Mouse (Mus musculus) hindbrain, embryonic 15.5 days (tissue): Measurements from ENCODE around the gene Lamb2. TPM values are rescaled to one million over a fixed set of nuclear protein-coding genes. Genes with fewer than 3 reads are reported as not detected.
A peak's percentile ranks its signal among the peaks of the same experiment; 100 is the strongest.

Source experiments
- ATAC-seq: fragments of 200-750 bp; cut with Nextera tagmentation; 2 replicates; pipeline ENCODE4 v1.8.0; 2017; ENCODE audit warnings: low read depth, moderate number of reproducible peaks, moderate TSS enrichment; ENCODE audit not compliant: low FRiP score
- H3K27ac ChIP-seq: fragments of 300-500 bp; sonication (generic); replicated peaks from 2 replicates; pipeline ENCODE4 v1.5.1; 2015; ENCODE audit warnings: mild to moderate bottlenecking, inconsistent platforms
- H3K27me3 ChIP-seq: fragments of 300-500 bp; sonication (generic); 2 replicates; pipeline ENCODE4 v1.6.1; 2015; ENCODE audit warnings: control low read depth, inconsistent platforms
- H3K36me3 ChIP-seq: fragments of 300-500 bp; sonication (generic); 2 replicates; pipeline ENCODE4 v1.6.1; 2015; ENCODE audit warnings: control low read depth, inconsistent platforms
- H3K4me1 ChIP-seq: fragments of 300-500 bp; sonication (generic); replicated peaks from 2 replicates; pipeline ENCODE4 v1.6.1; 2015; ENCODE audit warnings: control low read depth, inconsistent platforms
- H3K4me2 ChIP-seq: fragments of 300-500 bp; sonication (generic); 2 replicates; pipeline ENCODE4 v1.6.1; 2015; ENCODE audit warnings: moderate library complexity, mild to moderate bottlenecking, inconsistent platforms
- H3K4me3 ChIP-seq: fragments of 300-500 bp; sonication (generic); 2 replicates; pipeline ENCODE4 v1.5.1; 2015; ENCODE audit warnings: mild to moderate bottlenecking, inconsistent platforms
- H3K9ac ChIP-seq: fragments of 300-500 bp; sonication (generic); 2 replicates; pipeline ENCODE4 v1.6.1; 2015; ENCODE audit warnings: inconsistent platforms
- H3K9me3 ChIP-seq: fragments of 300-500 bp; sonication (generic); 2 replicates; pipeline ENCODE4 v1.6.1; 2016; ENCODE audit warnings: control low read depth, inconsistent platforms
- WGBS: fragments of 180-500 bp; shearing (Covaris S2); methylation state at CpG from one replicate; pipeline ENCODE4 v1.1.7; 2015; 5-methylcytosine and 5-hydroxymethylcytosine counted together
- polyA plus RNA-seq: library from polyadenylated mRNA; unstranded; fragments of >200 nt; fragmentation: Nextera tagmentation; extraction: Ambion mirVana; gene quantifications from 2 replicates; pipeline ENCODE4 v1.2.1, GENCODE M21; 2015

Gene Lamb2
- polyA plus RNA-seq, 1 experiment from 2014 or later = 24.1 TPM

DNA sequence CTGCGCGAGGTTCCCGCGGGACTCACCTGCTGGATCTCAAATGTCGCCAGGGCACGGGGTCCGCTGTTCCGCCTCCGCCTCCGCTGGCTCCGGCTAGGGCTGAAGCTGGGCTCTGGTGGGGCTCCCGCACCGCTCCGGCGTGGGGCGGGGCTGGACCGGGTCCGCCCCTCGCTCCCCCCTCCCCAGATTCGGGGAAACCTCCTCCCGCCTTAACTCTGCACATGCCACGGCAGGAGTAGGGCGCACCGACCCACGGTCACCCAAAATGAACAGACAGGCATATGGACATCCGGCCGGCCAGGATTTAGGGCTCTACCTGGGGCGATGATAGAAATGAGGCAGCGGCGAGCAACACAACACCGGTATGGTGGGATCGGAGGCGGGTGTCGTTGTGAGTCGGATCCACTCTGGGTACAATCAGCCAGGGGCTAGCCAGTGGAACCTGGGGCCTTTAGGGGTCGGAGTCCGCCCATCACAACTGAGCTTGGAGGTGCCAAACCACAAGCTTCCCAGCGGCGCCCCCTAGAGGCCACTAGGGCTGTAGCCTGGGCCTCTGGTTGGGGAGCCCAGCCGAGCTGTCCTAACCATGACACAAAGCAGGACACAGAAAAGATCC, 27.1 kb upstream of the Lamb2 start:
- Histone ChIP-seq H3K4me1 (peaks cover 46% of the 10 kb centered on the region), H3K4me3 (peak overlapping the region; percentile 72), H3K36me3 (peaks cover 11% of the 10 kb centered on the region), H3K9ac (peak overlapping the region; percentile 75), H3K27ac (peak overlapping the region; percentile 84), H3K4me2 (peak overlapping the region; percentile 82), H3K27me3 (no peaks in the 10 kb centered on the region), H3K9me3 (no peaks in the 10 kb centered on the region)
- WGBS = under 1% methylated on average over 40 of the region's 40 CpGs
- peak; percentile 92 for ATAC-seq

DNA sequence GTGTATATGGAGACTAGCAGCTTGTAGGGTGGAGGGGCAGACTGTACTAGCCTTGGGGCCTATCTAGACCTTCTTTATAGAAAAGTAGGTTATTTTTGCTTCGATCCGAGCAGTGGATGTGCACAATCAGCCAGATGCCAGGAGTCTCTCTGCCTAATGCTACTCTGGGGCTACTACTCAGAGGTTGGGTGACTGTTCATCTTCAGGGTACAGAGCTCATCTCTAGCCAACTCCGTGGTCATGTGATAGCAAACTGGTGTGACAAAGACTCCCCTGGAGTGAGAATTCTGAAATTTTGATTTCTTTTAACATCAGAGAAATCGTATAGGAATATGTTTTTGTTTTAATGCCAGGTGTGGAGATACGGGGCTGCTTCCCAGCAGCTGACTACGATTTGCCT, 26.6 kb upstream of the Lamb2 start:
- Histone ChIP-seq H3K27me3 (no peaks in the 10 kb centered on the region), H3K9me3 (no peaks in the 10 kb centered on the region), H3K4me1 (peaks cover 46% of the 10 kb centered on the region), H3K36me3 (peaks cover 10% of the 10 kb centered on the region), H3K27ac (peak overlapping the region; percentile 84), H3K9ac (peak overlapping the region; percentile 75), H3K4me2 (peak overlapping the region; percentile 82), H3K4me3 (peak overlapping the region; percentile 72)
- ATAC-seq = peak; percentile 35
- 46% methylated on average over 6 of the region's 6 CpGs for WGBS

DNA sequence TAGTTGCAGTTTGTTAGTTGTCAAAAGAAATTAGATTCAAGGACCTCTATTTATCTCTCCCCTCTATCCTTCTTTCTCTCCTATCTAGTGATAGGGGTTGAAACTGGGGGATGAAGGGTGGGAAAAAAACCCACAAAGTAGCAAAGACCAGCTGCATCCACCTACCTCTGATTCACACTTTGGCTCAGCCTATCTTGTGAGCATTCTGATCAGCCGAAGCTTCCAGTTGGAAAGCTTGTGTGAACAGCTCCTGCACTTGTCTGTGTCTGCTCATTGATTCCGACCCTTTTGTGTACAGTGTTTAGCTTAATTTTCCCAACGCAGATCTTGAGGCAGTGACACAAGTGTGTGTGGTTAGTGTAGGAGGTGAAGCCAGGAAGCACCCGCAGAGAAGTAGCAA, 26.1 kb upstream of the Lamb2 start:
- WGBS = 80% methylated on average over 4 of the region's 4 CpGs
- peak overlapping the region; percentile 72 for H3K4me3 ChIP-seq
- peaks cover 4% of the 10 kb centered on the region for H3K36me3 ChIP-seq
- H3K4me1 ChIP-seq = peaks cover 46% of the 10 kb centered on the region
- no peaks in the 10 kb centered on the region for H3K27me3 ChIP-seq
- no peaks in the 10 kb centered on the region for H3K9me3 ChIP-seq
- H3K27ac ChIP-seq = peak overlapping the region; percentile 84
- peak overlapping the region; percentile 82 for H3K4me2 ChIP-seq
- H3K9ac ChIP-seq = peak overlapping the region; percentile 75; the same call in 1 of the 2 replicates
- no peak for ATAC-seq

GRCm38 (mm10) chr9:108454429-108454828, 25.1 kb upstream of the Lamb2 start:
- Histone ChIP-seq H3K4me3 (no peak overlapping the region), H3K4me1 (peaks cover 40% of the 10 kb centered on the region), H3K9me3 (no peaks in the 10 kb centered on the region), H3K27ac (no peak overlapping the region), H3K36me3 (no peaks in the 10 kb centered on the region), H3K4me2 (no peak overlapping the region), H3K9ac (no peak overlapping the region), H3K27me3 (no peaks in the 10 kb centered on the region)
- ATAC-seq = no peak
- WGBS = 92% methylated on average over 6 of the region's 6 CpGs

DNA sequence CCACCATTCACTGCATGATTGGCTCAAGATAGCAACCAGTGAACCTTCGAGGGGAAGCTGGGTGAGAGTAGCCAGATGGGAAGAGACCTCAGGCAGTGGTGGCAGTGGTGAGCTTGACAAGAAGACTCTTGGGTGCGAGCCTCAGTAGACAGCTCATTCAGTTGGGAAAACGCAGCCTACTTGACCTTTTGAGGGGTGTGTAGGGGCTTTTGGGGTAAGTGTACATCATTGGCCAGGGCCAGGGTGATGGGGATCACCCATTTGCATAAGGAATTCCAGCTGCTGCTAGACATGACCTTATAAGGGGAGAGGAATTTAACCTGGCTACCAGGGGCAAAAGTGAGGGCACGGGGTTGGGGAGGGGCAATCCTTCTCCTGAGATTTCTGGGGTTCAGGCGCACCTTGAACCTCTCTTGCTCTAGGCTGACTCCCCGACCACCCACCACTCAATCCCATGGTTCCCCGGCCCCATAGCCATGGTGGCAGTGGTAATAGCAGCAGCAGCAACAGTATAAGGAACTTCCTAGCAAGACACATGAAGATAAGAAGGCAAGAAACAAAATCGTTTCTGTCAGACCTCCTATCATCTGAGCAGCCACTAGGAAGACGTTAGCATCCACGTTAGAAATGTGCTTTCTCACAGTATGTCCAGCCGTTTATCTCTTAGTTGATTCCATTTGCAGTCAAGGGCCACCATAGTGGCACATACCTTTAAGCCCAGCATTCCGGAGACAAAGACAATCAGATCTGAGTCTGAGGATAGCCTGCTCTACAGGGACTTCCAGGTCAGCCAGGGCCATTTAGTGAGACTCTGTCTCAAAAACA, 23.6 kb upstream of the Lamb2 start:
- Histone ChIP-seq H3K36me3 (no peaks in the 10 kb centered on the region), H3K4me2 (no peak overlapping the region), H3K27me3 (no peaks in the 10 kb centered on the region), H3K27ac (no peak overlapping the region), H3K9ac (no peak overlapping the region), H3K4me1 (peaks cover 30% of the 10 kb centered on the region), H3K4me3 (no peak overlapping the region), H3K9me3 (no peaks in the 10 kb centered on the region)
- WGBS = 85% methylated on average over 12 of the region's 12 CpGs
- no peak for ATAC-seq

DNA sequence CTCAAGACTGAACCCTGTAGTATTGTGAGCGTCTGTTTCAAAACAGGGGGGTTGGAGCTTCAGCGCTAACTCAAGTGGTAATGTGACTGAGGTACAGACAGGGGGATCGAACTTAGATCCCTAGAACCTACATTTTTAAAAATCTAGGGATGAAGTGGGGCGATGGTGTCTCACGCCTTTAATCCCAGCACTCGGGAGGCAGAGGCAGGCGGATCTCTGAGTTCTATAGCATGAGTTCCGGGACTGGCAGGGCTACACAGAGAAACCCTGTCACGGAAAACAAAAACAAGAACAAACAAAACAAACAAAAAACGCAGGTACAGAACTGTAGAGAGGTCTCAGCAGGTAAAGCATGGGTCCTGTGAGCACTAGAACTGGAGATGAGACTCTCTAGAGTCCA, 22.6 kb upstream of the Lamb2 start:
- Histone ChIP-seq H3K9me3 (no peaks in the 10 kb centered on the region), H3K4me3 (no peak overlapping the region), H3K4me2 (no peak overlapping the region), H3K4me1 (peaks cover 30% of the 10 kb centered on the region), H3K27me3 (no peaks in the 10 kb centered on the region), H3K27ac (no peak overlapping the region), H3K36me3 (no peaks in the 10 kb centered on the region), H3K9ac (no peak overlapping the region)
- ATAC-seq = no peak
- 87% methylated on average over 10 of the region's 10 CpGs for WGBS

DNA sequence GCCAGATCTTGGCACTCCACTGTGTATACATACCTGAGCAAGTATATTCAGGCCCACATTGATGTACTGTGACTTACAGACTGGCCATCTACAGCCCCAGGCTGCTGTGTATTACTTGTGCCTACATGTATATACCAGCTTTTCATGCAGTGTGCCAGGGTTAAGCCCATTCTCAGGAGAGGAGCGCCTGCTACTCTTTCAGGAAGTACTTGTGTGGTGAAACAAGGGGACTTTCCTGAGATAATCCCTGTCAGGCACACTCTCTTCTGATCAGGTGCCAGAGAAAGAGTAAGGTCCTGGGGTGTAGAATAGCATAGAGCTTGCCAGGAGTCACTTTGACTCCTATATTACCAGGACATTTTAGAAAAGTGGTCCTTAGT, 19.6 kb upstream of the Lamb2 start:
- ATAC-seq = no peak; the same call in 1 of the 2 replicates
- Histone ChIP-seq H3K27ac (peak overlapping the region; percentile 87), H3K4me2 (peak overlapping the region; percentile 82), H3K4me3 (peak overlapping the region; percentile 66), H3K9me3 (no peaks in the 10 kb centered on the region), H3K36me3 (peaks cover 13% of the 10 kb centered on the region), H3K4me1 (peaks cover 22% of the 10 kb centered on the region), H3K27me3 (no peaks in the 10 kb centered on the region), H3K9ac (no peak overlapping the region)
- WGBS = 97% methylated on average over 1 of the region's 1 CpGs

- peak within 1 kb of the TSS; percentile 75 for H3K9ac ChIP-seq
- ATAC-seq = peak; percentile 83
- peak within 1 kb of the TSS; percentile 66 for H3K4me3 ChIP-seq
- peaks cover 16% of the 10 kb centered on the region for H3K36me3 ChIP-seq
- peak within 1 kb of the TSS; percentile 87 for H3K27ac ChIP-seq
- peak within 1 kb of the TSS; percentile 82 for H3K4me2 ChIP-seq
- H3K4me1 ChIP-seq = peaks cover 22% of the 10 kb centered on the region
- under 1% methylated on average over 50 of the region's 52 CpGs for WGBS
- H3K27me3 ChIP-seq = no peaks in the 10 kb centered on the region
- H3K9me3 ChIP-seq = no peaks in the 10 kb centered on the region
Measured at GRCm38 (mm10) chr9:108460319-108461178, 19.0 kb upstream of the Lamb2 start, which contains the start of gene Ccdc71. Ccdc71 (plus strand) TSS chr9:108460527.

GRCm38 (mm10) chr9:108461181-108461631, 18.3 kb upstream of the Lamb2 start, which contains the start of gene Klhdc8b:
Klhdc8b (minus strand) TSS chr9:108461581.
- Histone ChIP-seq H3K4me1 (peaks cover 22% of the 10 kb centered on the region), H3K9ac (peak within 1 kb of the TSS; percentile 75), H3K27ac (peak within 1 kb of the TSS; percentile 87), H3K27me3 (no peaks in the 10 kb centered on the region), H3K4me2 (peak within 1 kb of the TSS; percentile 82), H3K9me3 (no peaks in the 10 kb centered on the region), H3K4me3 (peak within 1 kb of the TSS; percentile 66), H3K36me3 (peaks cover 23% of the 10 kb centered on the region)
- no peak for ATAC-seq
- WGBS = 25% methylated on average over 11 of the region's 11 CpGs

DNA sequence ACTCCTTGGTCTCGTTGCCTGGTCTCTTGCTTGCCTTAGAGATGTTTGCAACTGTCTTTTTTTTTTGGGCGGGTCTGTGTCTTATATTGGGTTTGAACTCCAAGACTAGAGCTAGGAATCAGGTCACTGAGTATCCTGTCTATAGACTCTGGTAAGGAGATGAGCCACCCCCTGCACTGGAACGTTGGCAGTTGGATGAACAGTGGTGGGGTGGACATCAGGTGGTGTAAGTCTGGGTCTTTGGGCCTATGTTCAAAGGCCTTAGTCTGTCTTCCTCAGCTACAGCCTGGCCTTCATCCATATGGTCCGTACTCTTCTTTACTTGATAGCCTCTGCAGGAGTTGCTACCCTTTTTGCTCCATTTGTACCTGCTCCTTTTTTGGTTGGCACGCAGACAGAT, 17.9 kb upstream of the Lamb2 start:
- WGBS = 91% methylated on average over 5 of the region's 5 CpGs
- Histone ChIP-seq H3K4me3 (peak overlapping the region; percentile 66), H3K9ac (peak overlapping the region; percentile 75), H3K4me1 (peaks cover 22% of the 10 kb centered on the region), H3K36me3 (peaks cover 24% of the 10 kb centered on the region), H3K9me3 (no peaks in the 10 kb centered on the region), H3K4me2 (peak overlapping the region; percentile 82), H3K27me3 (no peaks in the 10 kb centered on the region), H3K27ac (no peak overlapping the region)
- ATAC-seq = no peak

GRCm38 (mm10) chr9:108462192-108462591, 17.3 kb upstream of the Lamb2 start:
- Histone ChIP-seq H3K9ac (no peak overlapping the region), H3K9me3 (no peaks in the 10 kb centered on the region), H3K27ac (no peak overlapping the region), H3K4me2 (peak overlapping the region; percentile 82; the same call in 1 of the 2 replicates), H3K36me3 (peaks cover 30% of the 10 kb centered on the region), H3K27me3 (no peaks in the 10 kb centered on the region), H3K4me1 (peaks cover 22% of the 10 kb centered on the region), H3K4me3 (no peak overlapping the region)
- ATAC-seq = no peak
- 89% methylated on average over 10 of the region's 10 CpGs for WGBS
